Mouse (Mus musculus): ENCODE results near the gene Enoph1. TPM values are rescaled to one million over a fixed set of nuclear protein-coding genes. Genes with fewer than 3 reads are reported as not detected.

Gene Enoph1
- polyA plus RNA-seq (2015; fragmentation: Nextera tagmentation; extraction: Ambion mirVana) = 14.0 and 15.5 TPM in 2 replicates

DNA sequence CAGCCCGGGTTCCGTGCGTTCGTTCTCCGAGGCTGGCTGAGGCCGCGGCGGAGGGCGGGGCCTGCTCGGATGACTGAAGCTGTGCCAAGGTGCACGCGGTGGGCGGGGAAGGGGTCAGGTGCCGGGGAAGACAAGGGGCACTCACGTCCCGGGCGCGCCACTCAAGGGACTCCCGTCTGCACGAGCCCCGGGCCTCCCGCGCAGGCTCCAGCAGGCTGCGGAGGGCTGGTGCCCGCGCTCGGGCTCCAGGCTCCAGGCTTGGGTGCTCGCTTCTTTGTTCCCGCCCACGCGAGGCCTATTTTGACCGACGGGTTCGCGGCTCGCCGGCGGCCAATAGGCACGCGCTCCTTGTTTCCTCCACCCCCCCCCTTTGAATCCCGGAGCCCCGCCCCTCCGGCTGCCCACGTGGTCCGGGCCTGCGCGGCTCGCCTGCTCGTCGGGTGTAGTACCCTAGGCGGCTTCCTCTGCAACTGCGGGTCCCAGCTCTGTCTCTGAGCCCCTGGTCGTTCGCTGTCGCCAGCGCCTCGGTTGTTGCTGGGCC is at the start of gene Enoph1, which contains the start of gene Hnrnpdl:
TSS of gene Enoph1 (plus strand) at position 384 of the 541 bp plus-strand sequence.
TSS of gene Hnrnpdl (minus strand) at position 63 of the 541 bp plus-strand sequence.
- ATAC-seq (ENCODE audit: low read depth) = peak; percentile 77
- peak within 1 kb of the TSS; percentile 98 for H3K4me2 ChIP-seq (ENCODE audit: low read depth, low read length)
- H3K27ac ChIP-seq (ENCODE audit: low read length) = peak within 1 kb of the TSS; percentile 87
- H3K27me3 ChIP-seq (ENCODE audit: control insufficient read depth, insufficient read depth, low read depth, low read length) = no peaks in the 10 kb centered on the region
- peaks cover 38% of the 10 kb centered on the region for H3K4me1 ChIP-seq (ENCODE audit: control insufficient read depth, low read depth, low read length)
- under 1% methylated on average over 57 of the region's 57 CpGs for WGBS (ENCODE audit: insufficient replicate concordance)
- no peaks in the 10 kb centered on the region for H3K9me3 ChIP-seq (replicated peaks; ENCODE audit: control insufficient read depth, low read length)
- peak within 1 kb of the TSS; percentile 93 for H3K4me3 ChIP-seq (ENCODE audit: low read depth, low read length)
- H3K9ac ChIP-seq (ENCODE audit: low read depth, low read length) = peak within 1 kb of the TSS; percentile 89
- peaks cover 17% of the 10 kb centered on the region for H3K36me3 ChIP-seq (ENCODE audit: control insufficient read depth, insufficient read depth)

DNA sequence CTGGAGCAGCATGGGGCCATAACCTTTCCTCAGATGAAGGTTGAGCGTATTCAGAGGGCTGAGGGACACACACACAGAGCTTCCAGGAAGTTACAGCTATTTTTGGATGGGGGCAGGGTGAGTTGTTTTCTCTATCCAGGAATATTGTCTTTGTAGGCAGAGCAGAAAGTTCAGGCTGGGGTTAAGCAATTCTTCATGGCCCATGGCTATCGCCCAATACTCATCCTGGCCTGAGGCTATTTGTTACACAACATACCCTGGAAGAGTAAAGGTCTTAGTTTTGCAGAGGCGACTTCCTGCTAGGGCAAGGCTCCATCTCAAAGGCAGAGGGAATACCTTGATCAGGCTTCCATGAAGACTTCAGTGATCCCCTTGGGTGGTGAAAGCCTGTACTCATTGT is 45.6 kb upstream of the Enoph1 start:
- H3K4me1 ChIP-seq (ENCODE audit: control insufficient read depth, low read depth, low read length) = no peaks in the 10 kb centered on the region
- H3K27ac ChIP-seq (ENCODE audit: low read length) = peak overlapping the region; percentile 31
- H3K9ac ChIP-seq (ENCODE audit: low read depth, low read length) = no peak overlapping the region
- H3K27me3 ChIP-seq (ENCODE audit: control insufficient read depth, insufficient read depth, low read depth, low read length) = no peaks in the 10 kb centered on the region
- whole genome bisulfite sequencing (ENCODE audit: insufficient replicate concordance) = 62% methylated on average over 3 of the region's 3 CpGs
- H3K36me3 ChIP-seq (ENCODE audit: control insufficient read depth, insufficient read depth) = no peaks in the 10 kb centered on the region
- H3K4me2 ChIP-seq (ENCODE audit: low read depth, low read length) = peak overlapping the region; percentile 4; the same call in 1 of the 2 replicates
- H3K9me3 ChIP-seq (replicated peaks; ENCODE audit: control insufficient read depth, low read length) = no peaks in the 10 kb centered on the region
- ATAC-seq (ENCODE audit: low read depth) = peak; percentile 93
- H3K4me3 ChIP-seq (ENCODE audit: low read depth, low read length) = no peak overlapping the region

DNA sequence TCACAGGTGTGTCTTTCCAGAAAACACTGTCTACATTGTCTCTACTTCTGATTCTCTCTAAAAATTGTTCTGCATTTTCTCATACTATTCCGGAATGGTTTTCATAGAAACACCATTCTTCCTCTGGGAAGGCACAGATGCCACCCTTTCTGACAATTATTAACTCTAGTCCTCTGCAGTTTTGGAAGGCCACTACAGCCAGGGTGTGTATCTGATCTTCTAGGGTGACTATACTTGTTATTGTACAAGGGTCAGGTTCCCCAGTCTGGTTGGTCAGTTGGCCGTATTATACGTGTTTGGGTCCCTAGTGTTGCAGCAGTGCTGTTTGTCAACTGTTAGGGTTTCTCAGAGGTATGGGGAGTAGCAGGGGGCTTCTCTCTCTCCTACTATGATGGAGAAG is 45.1 kb upstream of the Enoph1 start:
- Histone ChIP-seq H3K4me3 (ENCODE audit: low read depth, low read length) (no peak overlapping the region), H3K36me3 (ENCODE audit: control insufficient read depth, insufficient read depth) (no peaks in the 10 kb centered on the region), H3K27me3 (ENCODE audit: control insufficient read depth, insufficient read depth, low read depth, low read length) (no peaks in the 10 kb centered on the region), H3K9me3 (replicated peaks; ENCODE audit: control insufficient read depth, low read length) (no peaks in the 10 kb centered on the region), H3K27ac (ENCODE audit: low read length) (peak overlapping the region; percentile 25; the same call in 1 of the 2 replicates), H3K9ac (ENCODE audit: low read depth, low read length) (no peak overlapping the region), H3K4me2 (ENCODE audit: low read depth, low read length) (peak overlapping the region; percentile 4; the same call in 1 of the 2 replicates), H3K4me1 (ENCODE audit: control insufficient read depth, low read depth, low read length) (no peaks in the 10 kb centered on the region)
- WGBS (ENCODE audit: insufficient replicate concordance) = 72% methylated on average over 3 of the region's 3 CpGs
- ATAC-seq (ENCODE audit: low read depth) = peak; percentile 72

DNA sequence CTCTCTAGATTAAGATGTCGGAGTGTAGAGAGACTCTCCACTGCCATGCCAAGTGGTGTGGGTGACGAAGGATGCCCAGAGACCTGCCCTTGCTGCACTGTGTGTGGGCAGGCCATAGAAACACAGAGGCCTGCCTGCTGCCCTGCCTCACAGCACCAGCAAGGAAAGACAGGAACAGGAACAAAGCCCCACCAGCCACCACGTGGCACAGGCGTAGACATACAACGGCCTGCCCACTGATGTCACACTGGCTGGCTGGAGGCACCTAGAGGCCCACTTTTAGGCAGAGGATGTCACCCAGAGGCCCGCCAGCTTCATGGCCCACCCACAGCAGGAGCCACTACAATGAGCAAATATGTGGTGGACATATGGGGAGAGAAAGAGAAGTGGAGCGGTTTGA is 39.7 kb upstream of the Enoph1 start:
- no peaks in the 10 kb centered on the region for H3K27me3 ChIP-seq (ENCODE audit: control insufficient read depth, insufficient read depth, low read depth, low read length)
- no peaks in the 10 kb centered on the region for H3K36me3 ChIP-seq (ENCODE audit: control insufficient read depth, insufficient read depth)
- peaks cover 3% of the 10 kb centered on the region for H3K4me1 ChIP-seq (ENCODE audit: control insufficient read depth, low read depth, low read length)
- H3K4me3 ChIP-seq (ENCODE audit: low read depth, low read length) = no peak overlapping the region
- no peak overlapping the region for H3K4me2 ChIP-seq (ENCODE audit: low read depth, low read length)
- no peak overlapping the region for H3K9ac ChIP-seq (ENCODE audit: low read depth, low read length)
- no peaks in the 10 kb centered on the region for H3K9me3 ChIP-seq (replicated peaks; ENCODE audit: control insufficient read depth, low read length)
- 53% methylated on average over 7 of the region's 7 CpGs for WGBS (ENCODE audit: insufficient replicate concordance)
- H3K27ac ChIP-seq (ENCODE audit: low read length) = no peak overlapping the region
- no peak for ATAC-seq (ENCODE audit: low read depth)

DNA sequence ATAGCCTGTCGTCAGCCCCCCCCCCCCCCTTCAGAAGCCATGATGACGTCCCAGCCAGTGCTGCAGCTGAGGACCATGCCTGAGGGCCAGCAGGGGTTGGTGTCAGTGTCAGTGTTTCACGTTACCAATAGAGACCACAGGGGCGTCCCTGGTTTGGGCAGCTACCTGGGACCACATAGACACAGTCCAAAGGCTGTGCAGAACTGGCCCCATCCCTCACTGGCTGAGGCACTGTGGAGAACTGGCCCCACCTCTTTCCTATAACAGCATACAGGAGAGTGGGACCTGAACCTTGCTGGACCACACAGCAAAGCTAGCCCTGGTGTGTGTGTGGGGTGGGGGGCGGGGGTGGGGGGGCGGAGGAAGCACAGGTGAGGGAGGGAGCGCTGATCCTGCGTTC is 39.3 kb upstream of the Enoph1 start:
- no peaks in the 10 kb centered on the region for H3K27me3 ChIP-seq (ENCODE audit: control insufficient read depth, insufficient read depth, low read depth, low read length)
- no peak overlapping the region for H3K4me2 ChIP-seq (ENCODE audit: low read depth, low read length)
- no peak for ATAC-seq (ENCODE audit: low read depth)
- no peaks in the 10 kb centered on the region for H3K9me3 ChIP-seq (replicated peaks; ENCODE audit: control insufficient read depth, low read length)
- 58% methylated on average over 8 of the region's 8 CpGs for WGBS (ENCODE audit: insufficient replicate concordance)
- peaks cover 6% of the 10 kb centered on the region for H3K4me1 ChIP-seq (ENCODE audit: control insufficient read depth, low read depth, low read length)
- H3K27ac ChIP-seq (ENCODE audit: low read length) = no peak overlapping the region
- H3K36me3 ChIP-seq (ENCODE audit: control insufficient read depth, insufficient read depth) = no peaks in the 10 kb centered on the region
- H3K4me3 ChIP-seq (ENCODE audit: low read depth, low read length) = no peak overlapping the region
- no peak overlapping the region for H3K9ac ChIP-seq (ENCODE audit: low read depth, low read length)

DNA sequence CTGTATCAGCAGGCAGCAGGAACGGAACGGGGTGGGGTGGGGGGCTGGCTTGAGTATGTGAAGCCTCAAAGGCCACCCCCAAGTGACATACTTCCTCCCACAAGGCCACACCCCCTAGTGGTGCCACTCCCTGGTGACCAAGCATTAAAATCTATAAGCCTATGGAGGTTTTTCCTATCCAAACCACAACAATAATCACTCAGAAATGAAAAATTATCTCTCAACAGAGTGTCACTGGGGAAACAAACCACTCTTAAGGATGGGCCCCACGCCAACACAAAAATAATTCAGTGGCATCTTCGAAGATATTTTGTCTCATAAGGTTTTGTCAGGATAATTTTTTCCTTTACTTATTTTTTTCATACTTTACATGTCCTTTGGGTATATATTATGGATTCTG is 35.9 kb upstream of the Enoph1 start:
- no peak for ATAC-seq (ENCODE audit: low read depth)
- Histone ChIP-seq H3K4me2 (ENCODE audit: low read depth, low read length) (no peak overlapping the region), H3K9me3 (replicated peaks; ENCODE audit: control insufficient read depth, low read length) (no peaks in the 10 kb centered on the region), H3K27me3 (ENCODE audit: control insufficient read depth, insufficient read depth, low read depth, low read length) (no peaks in the 10 kb centered on the region), H3K4me1 (ENCODE audit: control insufficient read depth, low read depth, low read length) (peaks cover 21% of the 10 kb centered on the region), H3K27ac (ENCODE audit: low read length) (no peak overlapping the region), H3K36me3 (ENCODE audit: control insufficient read depth, insufficient read depth) (no peaks in the 10 kb centered on the region), H3K9ac (ENCODE audit: low read depth, low read length) (no peak overlapping the region), H3K4me3 (ENCODE audit: low read depth, low read length) (no peak overlapping the region)
- 63% methylated on average over 4 of the region's 4 CpGs for WGBS (ENCODE audit: insufficient replicate concordance)

DNA sequence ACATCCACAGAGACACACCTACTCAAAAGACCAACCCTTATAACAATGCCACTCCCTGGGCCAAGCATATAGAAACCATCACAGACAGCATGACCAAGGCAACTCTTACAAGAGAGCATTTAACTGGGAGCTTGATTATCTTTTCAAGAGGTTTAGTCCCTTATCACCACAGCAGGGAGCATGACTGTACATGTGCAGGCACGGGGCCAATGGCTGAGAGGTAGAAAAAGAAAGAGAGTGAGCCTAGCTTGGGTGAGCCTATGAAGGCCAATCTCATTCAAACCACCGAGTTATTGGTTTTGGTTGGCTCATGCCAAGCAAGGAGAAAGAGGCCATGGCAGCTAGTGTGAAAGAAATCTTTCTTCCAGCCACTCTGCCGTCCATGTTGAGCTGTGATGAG is 34.4 kb upstream of the Enoph1 start:
- H3K27me3 ChIP-seq (ENCODE audit: control insufficient read depth, insufficient read depth, low read depth, low read length) = no peaks in the 10 kb centered on the region
- H3K36me3 ChIP-seq (ENCODE audit: control insufficient read depth, insufficient read depth) = no peaks in the 10 kb centered on the region
- H3K9ac ChIP-seq (ENCODE audit: low read depth, low read length) = no peak overlapping the region
- H3K9me3 ChIP-seq (replicated peaks; ENCODE audit: control insufficient read depth, low read length) = no peaks in the 10 kb centered on the region
- H3K27ac ChIP-seq (ENCODE audit: low read length) = 0 out of 2 replicates have a peak overlapping the region, but pooled peaks have one; percentile 27
- peak; percentile 70 for ATAC-seq (ENCODE audit: low read depth)
- H3K4me1 ChIP-seq (ENCODE audit: control insufficient read depth, low read depth, low read length) = peaks cover 21% of the 10 kb centered on the region
- WGBS (ENCODE audit: insufficient replicate concordance) = 32% methylated on average over 3 of the region's 3 CpGs
- no peak overlapping the region for H3K4me3 ChIP-seq (ENCODE audit: low read depth, low read length)
- 0 out of 2 replicates have a peak overlapping the region, but pooled peaks have one; percentile 26 for H3K4me2 ChIP-seq (ENCODE audit: low read depth, low read length)

DNA sequence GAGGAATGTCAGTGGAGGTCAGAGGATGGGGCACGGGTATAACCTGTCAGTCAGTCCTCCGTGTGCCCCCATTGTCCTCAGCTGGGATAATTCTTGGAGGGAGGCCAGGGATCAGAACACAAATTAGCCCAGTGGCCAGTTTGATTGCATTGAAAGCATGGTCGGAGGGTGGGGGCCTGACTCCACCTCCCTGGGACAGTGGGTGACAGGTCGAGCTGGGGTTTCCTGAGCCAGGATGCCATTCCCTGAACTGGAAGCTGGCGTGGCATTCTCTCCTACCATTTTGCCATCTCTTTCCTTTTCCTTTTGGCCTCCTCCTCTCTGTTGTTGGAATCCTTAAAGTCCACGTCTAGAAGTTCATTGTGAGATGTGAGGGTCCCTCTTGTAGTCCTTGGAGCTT is 33.9 kb upstream of the Enoph1 start:
- 0 out of 2 replicates have a peak overlapping the region, but pooled peaks have one; percentile 27 for H3K27ac ChIP-seq (ENCODE audit: low read length)
- H3K4me2 ChIP-seq (ENCODE audit: low read depth, low read length) = 0 out of 2 replicates have a peak overlapping the region, but pooled peaks have one; percentile 26
- no peaks in the 10 kb centered on the region for H3K9me3 ChIP-seq (replicated peaks; ENCODE audit: control insufficient read depth, low read length)
- H3K4me3 ChIP-seq (ENCODE audit: low read depth, low read length) = no peak overlapping the region
- no peak overlapping the region for H3K9ac ChIP-seq (ENCODE audit: low read depth, low read length)
- no peaks in the 10 kb centered on the region for H3K36me3 ChIP-seq (ENCODE audit: control insufficient read depth, insufficient read depth)
- ATAC-seq (ENCODE audit: low read depth) = no peak
- H3K4me1 ChIP-seq (ENCODE audit: control insufficient read depth, low read depth, low read length) = peaks cover 21% of the 10 kb centered on the region
- no peaks in the 10 kb centered on the region for H3K27me3 ChIP-seq (ENCODE audit: control insufficient read depth, insufficient read depth, low read depth, low read length)
- WGBS (ENCODE audit: insufficient replicate concordance) = 64% methylated on average over 6 of the region's 6 CpGs

DNA sequence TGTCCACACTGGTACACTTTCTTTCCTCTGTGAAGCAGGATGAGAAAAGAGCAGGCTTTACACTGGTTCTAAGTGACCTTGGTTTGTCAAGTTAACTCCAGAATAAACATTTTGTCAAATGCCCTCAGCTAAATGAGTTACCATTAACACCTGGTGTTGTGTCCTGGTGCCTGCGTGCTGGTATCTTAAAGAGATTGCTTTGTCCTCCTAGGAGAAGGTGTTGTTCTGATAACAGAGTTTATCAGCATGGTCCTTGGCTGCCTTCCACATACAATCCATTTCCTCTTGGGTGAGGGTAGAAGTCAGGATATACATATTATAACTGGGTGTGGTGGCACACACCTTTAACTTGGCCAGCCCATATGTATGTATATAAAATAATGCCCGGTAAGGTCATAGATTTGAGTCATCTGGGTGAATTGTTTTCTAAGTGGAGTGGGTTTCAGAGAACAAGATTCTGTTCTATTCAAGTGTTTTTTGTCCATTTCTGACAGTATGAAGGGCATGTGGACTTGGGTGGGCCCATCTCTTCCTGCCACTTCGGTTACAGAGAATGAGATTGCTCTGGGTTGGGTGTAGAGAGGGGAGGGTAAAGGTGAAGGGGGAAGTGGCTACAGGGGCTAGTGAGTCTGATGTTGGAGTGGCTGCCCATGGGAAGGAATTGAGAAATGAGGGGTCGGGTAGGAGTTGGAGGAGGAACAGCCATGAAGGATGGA is 33.3 kb upstream of the Enoph1 start:
- 41% methylated on average over 4 of the region's 4 CpGs for WGBS (ENCODE audit: insufficient replicate concordance)
- H3K27me3 ChIP-seq (ENCODE audit: control insufficient read depth, insufficient read depth, low read depth, low read length) = no peaks in the 10 kb centered on the region
- H3K4me1 ChIP-seq (ENCODE audit: control insufficient read depth, low read depth, low read length) = peaks cover 21% of the 10 kb centered on the region
- no peak overlapping the region for H3K4me2 ChIP-seq (ENCODE audit: low read depth, low read length)
- H3K36me3 ChIP-seq (ENCODE audit: control insufficient read depth, insufficient read depth) = no peaks in the 10 kb centered on the region
- no peak overlapping the region for H3K27ac ChIP-seq (ENCODE audit: low read length)
- H3K9me3 ChIP-seq (replicated peaks; ENCODE audit: control insufficient read depth, low read length) = no peaks in the 10 kb centered on the region
- no peak overlapping the region for H3K9ac ChIP-seq (ENCODE audit: low read depth, low read length)
- peak; percentile 64 for ATAC-seq (ENCODE audit: low read depth)
- no peak overlapping the region for H3K4me3 ChIP-seq (ENCODE audit: low read depth, low read length)

All from liver, embryonic 16.5 days (tissue).